Mouse (Mus musculus): Measurements from ENCODE around the gene Ccdc182. TPM values are rescaled to one million over a fixed set of nuclear protein-coding genes. Genes with fewer than 3 reads are reported as not detected.

Gene Ccdc182
- total and polyA plus RNA-seq, 2 experiments from 2014 or later, result not detected

GRCm38 (mm10) chr11:88252767-88253513, 40.9 kb upstream of the Ccdc182 start:
- 12% methylated on average over 18 of the region's 18 CpGs for WGBS
- no peak for TF ChIP-seq CTCF (IDR thresholded peaks at IDR 0.05; ENCODE audit: low read depth)
- H3K36me3 ChIP-seq (ENCODE audit: insufficient read depth, low read length), result no peaks in the 10 kb centered on the region
- no peak overlapping the region for H3K4me3 ChIP-seq (ENCODE audit: low read length)
- peak overlapping the region; percentile 64 for H3K27ac ChIP-seq
- no peak overlapping the region for H3K9ac ChIP-seq (replicated peaks; ENCODE audit: low read length)
- H3K4me2 ChIP-seq (ENCODE audit: low read depth, low read length), result no peak overlapping the region
- ATAC-seq (peak; percentile 79), DNase-seq (ENCODE audit: low spot score) (peak; percentile 73)
- no peaks in the 10 kb centered on the region for H3K9me3 ChIP-seq (ENCODE audit: low read length)
- H3K4me1 ChIP-seq (ENCODE audit: insufficient read depth, low read length), result peaks cover 20% of the 10 kb centered on the region
- H3K27me3 ChIP-seq (ENCODE audit: insufficient read depth, low read length), result no peaks in the 10 kb centered on the region; the same call in 1 of the 2 replicates

DNA sequence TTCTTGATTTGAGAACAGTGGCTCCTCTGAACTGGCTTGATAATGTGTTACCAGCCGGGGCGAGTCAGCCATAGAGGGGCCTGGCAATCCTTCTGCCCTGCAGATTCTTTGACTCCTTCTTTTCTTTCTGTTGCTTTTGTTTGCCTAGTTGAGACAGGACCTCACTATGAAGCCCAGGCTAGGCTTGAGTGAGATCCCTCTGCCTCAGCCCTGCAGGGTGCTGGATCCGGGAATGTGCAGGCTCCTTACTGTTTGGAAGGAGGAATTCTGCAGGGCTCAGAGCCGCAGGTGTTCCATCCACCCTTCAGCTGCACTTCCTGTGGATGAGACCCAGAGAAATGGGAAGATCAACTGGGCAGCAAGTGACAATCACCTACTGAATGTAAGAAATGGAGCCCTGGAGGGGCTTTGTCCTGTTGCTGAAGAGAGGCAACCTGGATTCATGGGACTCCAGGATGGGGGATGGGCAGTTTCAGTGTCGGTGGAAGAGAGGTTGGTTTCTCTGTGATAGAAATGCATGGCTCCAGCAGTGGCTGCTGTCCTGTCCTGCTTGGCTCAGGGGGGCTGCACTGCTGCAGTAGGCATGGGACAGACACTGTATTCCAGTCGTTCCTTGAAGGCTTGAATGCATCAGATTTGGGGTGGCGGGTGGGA, 40.2 kb upstream of the Ccdc182 start:
- Histone ChIP-seq H3K4me1 (ENCODE audit: insufficient read depth, low read length) (peaks cover 17% of the 10 kb centered on the region), H3K4me3 (ENCODE audit: low read length) (no peak overlapping the region), H3K9me3 (ENCODE audit: low read length) (no peaks in the 10 kb centered on the region), H3K4me2 (ENCODE audit: low read depth, low read length) (no peak overlapping the region), H3K9ac (replicated peaks; ENCODE audit: low read length) (no peak overlapping the region), H3K36me3 (ENCODE audit: insufficient read depth, low read length) (no peaks in the 10 kb centered on the region), H3K27me3 (ENCODE audit: insufficient read depth, low read length) (no peaks in the 10 kb centered on the region), H3K27ac (peak overlapping the region; percentile 36; the same call in 1 of the 2 replicates)
- peak; percentile 4; the same call in 1 of the 2 replicates for ATAC-seq
- TF ChIP-seq CTCF (IDR thresholded peaks at IDR 0.05; ENCODE audit: low read depth), result no peak
- 22% methylated on average over 7 of the region's 7 CpGs for WGBS
- peak; percentile 31 for DNase-seq (ENCODE audit: low spot score)

DNA sequence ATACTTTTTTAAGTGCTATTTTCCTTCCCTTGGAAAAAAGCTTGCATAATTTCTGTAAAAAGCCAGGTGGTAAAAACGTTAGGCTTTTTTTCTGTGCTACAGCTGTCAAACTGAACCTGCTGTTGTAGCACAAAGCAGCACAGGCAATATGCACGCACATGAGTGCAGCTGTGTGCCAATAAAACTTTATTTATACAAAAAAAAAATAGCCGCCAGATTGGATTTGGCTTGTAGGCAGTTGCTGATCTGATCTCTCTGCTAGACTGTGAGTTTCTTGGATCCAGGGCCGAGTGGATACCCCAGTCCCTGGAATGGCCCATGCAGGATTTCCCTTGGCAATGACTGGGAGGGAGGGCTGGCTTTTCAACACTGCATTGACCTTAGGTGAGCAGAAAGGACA, 36.2 kb upstream of the Ccdc182 start:
- no peak overlapping the region for H3K4me3 ChIP-seq (ENCODE audit: low read length)

DNA sequence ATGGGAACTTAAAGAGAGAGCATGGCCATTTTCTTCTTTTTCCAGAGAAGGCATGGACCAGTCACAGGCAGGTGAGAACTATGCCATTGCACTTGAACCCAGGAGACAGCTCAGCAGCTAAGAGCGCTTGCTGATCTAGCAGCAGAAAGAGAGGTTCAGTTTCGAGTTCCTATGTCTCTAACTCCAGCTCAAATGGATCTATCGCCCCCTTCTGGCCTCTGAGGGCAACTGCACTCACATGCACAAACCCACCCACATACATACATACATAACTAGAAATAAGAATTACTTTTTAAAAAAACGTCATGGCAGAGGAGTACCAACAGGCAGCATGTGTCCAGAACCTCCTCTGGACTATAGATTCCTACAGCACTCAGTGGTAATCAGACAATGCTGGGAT, 35.6 kb upstream of the Ccdc182 start:
- no peaks in the 10 kb centered on the region for H3K36me3 ChIP-seq (ENCODE audit: insufficient read depth, low read length)
- DNase-seq (ENCODE audit: low spot score) (no peak), ATAC-seq (no peak)
- no peaks in the 10 kb centered on the region for H3K27me3 ChIP-seq (ENCODE audit: insufficient read depth, low read length)
- peaks cover 9% of the 10 kb centered on the region for H3K4me1 ChIP-seq (ENCODE audit: insufficient read depth, low read length)
- no peak overlapping the region for H3K4me2 ChIP-seq (ENCODE audit: low read depth, low read length)
- WGBS, result 84% methylated on average over 4 of the region's 4 CpGs
- no peaks in the 10 kb centered on the region for H3K9me3 ChIP-seq (ENCODE audit: low read length)
- no peak overlapping the region for H3K27ac ChIP-seq
- TF ChIP-seq CTCF (IDR thresholded peaks at IDR 0.05; ENCODE audit: low read depth), result peak; percentile 36
- H3K9ac ChIP-seq (replicated peaks; ENCODE audit: low read length), result no peak overlapping the region
- no peak overlapping the region for H3K4me3 ChIP-seq (ENCODE audit: low read length)

More for the DNA sequence above, 36.2 kb upstream of the Ccdc182 start:
- Histone ChIP-seq H3K9me3 (ENCODE audit: low read length) (no peaks in the 10 kb centered on the region), H3K4me1 (ENCODE audit: insufficient read depth, low read length) (peaks cover 14% of the 10 kb centered on the region), H3K4me2 (ENCODE audit: low read depth, low read length) (no peak overlapping the region), H3K27me3 (ENCODE audit: insufficient read depth, low read length) (no peaks in the 10 kb centered on the region), H3K36me3 (ENCODE audit: insufficient read depth, low read length) (no peaks in the 10 kb centered on the region), H3K9ac (replicated peaks; ENCODE audit: low read length) (no peak overlapping the region), H3K27ac (no peak overlapping the region)
- no peak for TF ChIP-seq CTCF (IDR thresholded peaks at IDR 0.05; ENCODE audit: low read depth)
- WGBS, result 70% methylated on average over 4 of the region's 4 CpGs
- DNase-seq (ENCODE audit: low spot score) (no peak), ATAC-seq (no peak)

GRCm38 (mm10) chr11:88260463-88260862, 33.4 kb upstream of the Ccdc182 start:
- H3K36me3 ChIP-seq (ENCODE audit: insufficient read depth, low read length), result no peaks in the 10 kb centered on the region
- no peak overlapping the region for H3K4me2 ChIP-seq (ENCODE audit: low read depth, low read length)
- H3K4me3 ChIP-seq (ENCODE audit: low read length), result no peak overlapping the region
- H3K9me3 ChIP-seq (ENCODE audit: low read length), result no peaks in the 10 kb centered on the region
- no peaks in the 10 kb centered on the region for H3K27me3 ChIP-seq (ENCODE audit: insufficient read depth, low read length)
- TF ChIP-seq CTCF (IDR thresholded peaks at IDR 0.05; ENCODE audit: low read depth), result no peak
- no peaks in the 10 kb centered on the region for H3K4me1 ChIP-seq (ENCODE audit: insufficient read depth, low read length)
- no peak overlapping the region for H3K9ac ChIP-seq (replicated peaks; ENCODE audit: low read length)
- DNase-seq (ENCODE audit: low spot score) (no peak), ATAC-seq (no peak)
- 0 out of 2 replicates have a peak overlapping the region, but pooled peaks have one; percentile 3 for H3K27ac ChIP-seq
- WGBS, result 51% methylated on average over 7 of the region's 7 CpGs

GRCm38 (mm10) chr11:88264889-88265288, 29.0 kb upstream of the Ccdc182 start:
- H3K4me2 ChIP-seq (ENCODE audit: low read depth, low read length), result no peak overlapping the region
- H3K36me3 ChIP-seq (ENCODE audit: insufficient read depth, low read length), result no peaks in the 10 kb centered on the region
- no peak overlapping the region for H3K27ac ChIP-seq
- TF ChIP-seq CTCF (IDR thresholded peaks at IDR 0.05; ENCODE audit: low read depth), result no peak
- H3K27me3 ChIP-seq (ENCODE audit: insufficient read depth, low read length), result no peaks in the 10 kb centered on the region
- no peak overlapping the region for H3K9ac ChIP-seq (replicated peaks; ENCODE audit: low read length)
- peak; percentile 56; the same call in 1 of the 2 replicates for ATAC-seq
- H3K4me3 ChIP-seq (ENCODE audit: low read length), result no peak overlapping the region
- H3K9me3 ChIP-seq (ENCODE audit: low read length), result no peaks in the 10 kb centered on the region
- DNase-seq (ENCODE audit: low spot score), result no peak
- 34% methylated on average over 5 of the region's 5 CpGs for WGBS
- peaks cover 9% of the 10 kb centered on the region; the same call in 1 of the 2 replicates for H3K4me1 ChIP-seq (ENCODE audit: insufficient read depth, low read length)
